Mouse (Mus musculus) lung, embryonic 15.5 days (tissue): ENCODE data around the gene Clec4a1. TPM values are rescaled to one million over a fixed set of nuclear protein-coding genes. Genes with fewer than 3 reads are reported as not detected.
A peak's percentile ranks its signal among the peaks of the same experiment; 100 is the strongest.

Source experiments
- ATAC-seq: fragments of 200-750 bp; cut with Nextera tagmentation; 2 replicates; pipeline ENCODE4 v1.8.0; 2017; ENCODE audit warnings: moderate number of reproducible peaks, borderline replicate concordance; ENCODE audit not compliant: low FRiP score, low TSS enrichment; ENCODE audit errors: extremely low read depth
- H3K27ac ChIP-seq: fragments of 300-500 bp; sonication (generic); 2 replicates; pipeline ENCODE4 v1.5.1; 2015; ENCODE audit warnings: moderate library complexity, mild to moderate bottlenecking, inconsistent platforms
- H3K27me3 ChIP-seq: fragments of 300-500 bp; sonication (generic); 2 replicates; pipeline ENCODE4 v1.6.1; 2015; ENCODE audit warnings: inconsistent platforms
- H3K36me3 ChIP-seq: fragments of 300-500 bp; sonication (generic); 2 replicates; pipeline ENCODE4 v1.6.1; 2015; ENCODE audit warnings: inconsistent platforms
- H3K4me1 ChIP-seq: fragments of 300-500 bp; sonication (generic); 2 replicates; pipeline ENCODE4 v1.6.1; 2015; ENCODE audit warnings: inconsistent platforms
- H3K4me2 ChIP-seq: fragments of 300-500 bp; sonication (generic); 2 replicates; pipeline ENCODE4 v1.6.1; 2015; ENCODE audit warnings: inconsistent platforms, mild to moderate bottlenecking, moderate library complexity
- H3K4me3 ChIP-seq: fragments of 300-500 bp; sonication (generic); 2 replicates; pipeline ENCODE4 v1.5.1; 2015; ENCODE audit warnings: mild to moderate bottlenecking, inconsistent platforms
- H3K9ac ChIP-seq: fragments of 300-500 bp; sonication (generic); 2 replicates; pipeline ENCODE4 v1.6.1; 2015; ENCODE audit warnings: inconsistent platforms
- H3K9me3 ChIP-seq: fragments of 300-500 bp; sonication (generic); 2 replicates; pipeline ENCODE4 v1.6.1; 2016; ENCODE audit warnings: inconsistent platforms
- WGBS: fragments of 180-500 bp; shearing (Covaris S2); methylation state at CpG from one replicate; pipeline ENCODE4 v1.1.7; 2015; 5-methylcytosine and 5-hydroxymethylcytosine counted together
- polyA plus RNA-seq: library from polyadenylated mRNA; unstranded; fragments of >200 nt; fragmentation: Nextera tagmentation; extraction: Ambion mirVana; gene quantifications from 2 replicates; pipeline ENCODE4 v1.2.1, GENCODE M21; 2015

Gene Clec4a1
- 2.4 and 3.1 TPM in 2 replicates for polyA plus RNA-seq

GRCm38 (mm10) chr6:122921451-122921850, at the start of gene Clec4a1:
Gene Clec4a1, plus strand, starts transcription at chr6:122921848.
- H3K4me2 ChIP-seq, result no peak within 1 kb of the TSS
- H3K36me3 ChIP-seq, result no peaks in the 10 kb centered on the region
- 38% methylated on average over 4 of the region's 4 CpGs for WGBS
- H3K9me3 ChIP-seq, result no peaks in the 10 kb centered on the region
- no peaks in the 10 kb centered on the region for H3K4me1 ChIP-seq
- no peak for ATAC-seq
- H3K27ac ChIP-seq, result no peak within 1 kb of the TSS
- H3K9ac ChIP-seq, result no peak within 1 kb of the TSS
- H3K4me3 ChIP-seq, result no peak within 1 kb of the TSS
- H3K27me3 ChIP-seq, result no peaks in the 10 kb centered on the region

GRCm38 (mm10) chr6:122872800-122873199, 48.8 kb upstream of the Clec4a1 start:
- Histone ChIP-seq H3K27me3 (no peaks in the 10 kb centered on the region), H3K36me3 (peaks cover 8% of the 10 kb centered on the region; the same call in 1 of the 2 replicates), H3K4me3 (no peak overlapping the region), H3K27ac (no peak overlapping the region), H3K4me1 (peaks cover 11% of the 10 kb centered on the region), H3K9ac (no peak overlapping the region), H3K9me3 (no peaks in the 10 kb centered on the region), H3K4me2 (no peak overlapping the region)
- ATAC-seq, result no peak
- 92% methylated on average over 5 of the region's 5 CpGs for WGBS

GRCm38 (mm10) chr6:122873871-122874719, 47.6 kb upstream of the Clec4a1 start, which contains the start of gene Necap1:
Gene Necap1, plus strand, starts transcription at chr6:122874474.
- peak; percentile 96 for ATAC-seq
- peak within 1 kb of the TSS; percentile 93 for H3K4me3 ChIP-seq
- no peaks in the 10 kb centered on the region for H3K9me3 ChIP-seq
- peaks cover 11% of the 10 kb centered on the region for H3K4me1 ChIP-seq
- 7% methylated on average over 43 of the region's 43 CpGs for WGBS
- peak within 1 kb of the TSS; percentile 92 for H3K9ac ChIP-seq
- H3K27ac ChIP-seq, result peak within 1 kb of the TSS; percentile 88
- no peaks in the 10 kb centered on the region for H3K27me3 ChIP-seq
- peaks cover 8% of the 10 kb centered on the region; the same call in 1 of the 2 replicates for H3K36me3 ChIP-seq
- peak within 1 kb of the TSS; percentile 55 for H3K4me2 ChIP-seq

- Histone ChIP-seq H3K27me3 (no peaks in the 10 kb centered on the region), H3K4me2 (peak overlapping the region; percentile 55), H3K27ac (peak overlapping the region; percentile 88), H3K36me3 (peaks cover 16% of the 10 kb centered on the region), H3K4me3 (peak overlapping the region; percentile 93), H3K9ac (peak overlapping the region; percentile 92), H3K4me1 (peaks cover 11% of the 10 kb centered on the region), H3K9me3 (no peaks in the 10 kb centered on the region)
- WGBS, result under 1% methylated on average over 30 of the region's 31 CpGs
- peak; percentile 71; the same call in 1 of the 2 replicates for ATAC-seq
Observed at GRCm38 (mm10) chr6:122874720-122875389, 46.8 kb upstream of the Clec4a1 start.

- Histone ChIP-seq H3K9ac (no peak overlapping the region), H3K4me3 (no peak overlapping the region), H3K27ac (no peak overlapping the region), H3K36me3 (peaks cover 57% of the 10 kb centered on the region), H3K9me3 (no peaks in the 10 kb centered on the region), H3K4me1 (peaks cover 11% of the 10 kb centered on the region), H3K4me2 (no peak overlapping the region), H3K27me3 (no peaks in the 10 kb centered on the region)
- ATAC-seq, result no peak
- WGBS, result 76% methylated on average over 7 of the region's 7 CpGs
Observed at GRCm38 (mm10) chr6:122879141-122879735, 42.4 kb upstream of the Clec4a1 start.

GRCm38 (mm10) chr6:122879781-122880505, 41.7 kb upstream of the Clec4a1 start:
- no peak for ATAC-seq
- Histone ChIP-seq H3K9me3 (no peaks in the 10 kb centered on the region), H3K4me3 (no peak overlapping the region), H3K27ac (no peak overlapping the region), H3K27me3 (no peaks in the 10 kb centered on the region), H3K4me2 (no peak overlapping the region), H3K36me3 (peaks cover 64% of the 10 kb centered on the region), H3K9ac (no peak overlapping the region), H3K4me1 (peaks cover 11% of the 10 kb centered on the region)
- WGBS, result 81% methylated on average over 7 of the region's 7 CpGs

- H3K4me1 ChIP-seq, result no peaks in the 10 kb centered on the region
- no peaks in the 10 kb centered on the region for H3K27me3 ChIP-seq
- no peaks in the 10 kb centered on the region for H3K9me3 ChIP-seq
- 92% methylated on average over 12 of the region's 12 CpGs for WGBS
- no peak overlapping the region for H3K9ac ChIP-seq
- no peak overlapping the region for H3K4me2 ChIP-seq
- no peak for ATAC-seq
- H3K36me3 ChIP-seq, result peaks cover 72% of the 10 kb centered on the region
- H3K4me3 ChIP-seq, result no peak overlapping the region
- H3K27ac ChIP-seq, result no peak overlapping the region
Observed at GRCm38 (mm10) chr6:122881287-122881686, 40.4 kb upstream of the Clec4a1 start.

- Histone ChIP-seq H3K27ac (no peak overlapping the region), H3K4me1 (no peaks in the 10 kb centered on the region), H3K4me3 (no peak overlapping the region), H3K9ac (no peak overlapping the region), H3K9me3 (no peaks in the 10 kb centered on the region), H3K36me3 (peaks cover 89% of the 10 kb centered on the region), H3K27me3 (no peaks in the 10 kb centered on the region), H3K4me2 (no peak overlapping the region)
- WGBS, result 91% methylated on average over 9 of the region's 9 CpGs
- no peak for ATAC-seq
Observed at GRCm38 (mm10) chr6:122883603-122884002, 38.0 kb upstream of the Clec4a1 start.

- WGBS, result 88% methylated on average over 2 of the region's 2 CpGs
- no peak overlapping the region for H3K9ac ChIP-seq
- peaks cover 52% of the 10 kb centered on the region for H3K36me3 ChIP-seq
- H3K4me2 ChIP-seq, result no peak overlapping the region
- no peaks in the 10 kb centered on the region for H3K27me3 ChIP-seq
- no peak overlapping the region for H3K4me3 ChIP-seq
- no peaks in the 10 kb centered on the region for H3K9me3 ChIP-seq
- no peaks in the 10 kb centered on the region for H3K4me1 ChIP-seq
- ATAC-seq, result no peak
- no peak overlapping the region for H3K27ac ChIP-seq
Observed at GRCm38 (mm10) chr6:122889599-122889998, 32.0 kb upstream of the Clec4a1 start.

- Histone ChIP-seq H3K4me1 (no peaks in the 10 kb centered on the region), H3K27me3 (no peaks in the 10 kb centered on the region), H3K9me3 (no peaks in the 10 kb centered on the region), H3K36me3 (peaks cover 26% of the 10 kb centered on the region), H3K4me3 (no peak overlapping the region), H3K9ac (no peak overlapping the region), H3K27ac (no peak overlapping the region), H3K4me2 (no peak overlapping the region)
- whole genome bisulfite sequencing, result 10% methylated on average over 2 of the region's 2 CpGs
- ATAC-seq, result no peak
Observed at GRCm38 (mm10) chr6:122892442-122893049, 29.1 kb upstream of the Clec4a1 start.

GRCm38 (mm10) chr6:122919922-122920321, 1.7 kb upstream of the Clec4a1 start:
- H3K27me3 ChIP-seq, result no peaks in the 10 kb centered on the region
- WGBS, result 37% methylated on average over 4 of the region's 4 CpGs
- ATAC-seq, result no peak

More at GRCm38 (mm10) chr6:122919922-122920321, 1.7 kb upstream of the Clec4a1 start:
- no peak overlapping the region for H3K4me3 ChIP-seq
- no peak overlapping the region for H3K4me2 ChIP-seq
- no peak overlapping the region for H3K9ac ChIP-seq
- H3K36me3 ChIP-seq, result no peaks in the 10 kb centered on the region
- no peaks in the 10 kb centered on the region for H3K4me1 ChIP-seq
- H3K27ac ChIP-seq, result no peak overlapping the region
- no peaks in the 10 kb centered on the region for H3K9me3 ChIP-seq
